Mouse (Mus musculus) Muller cell, postnatal 12 days (primary cell): ENCODE data around the gene Insrr.
"Not testable (repeated sequence)": the region's sequence is repeated elsewhere in the genome, so short reads cannot be mapped to it uniquely, and the experiment has no call there.

Experiments
- DNase-seq: peaks from one replicate; pipeline ENCODE4 v3.0.0-alpha.2; 2015; ENCODE audit errors: inconsistent ontology term

Gene Insrr

GRCm38 (mm10) chr3:87832109-87832859 lies 35.5 kb downstream of the Insrr start:
- DNase-seq, result no peak

- DNase-seq, result no peak
Measured at GRCm38 (mm10) chr3:87833482-87833881, 36.7 kb downstream of the Insrr start.

DNA sequence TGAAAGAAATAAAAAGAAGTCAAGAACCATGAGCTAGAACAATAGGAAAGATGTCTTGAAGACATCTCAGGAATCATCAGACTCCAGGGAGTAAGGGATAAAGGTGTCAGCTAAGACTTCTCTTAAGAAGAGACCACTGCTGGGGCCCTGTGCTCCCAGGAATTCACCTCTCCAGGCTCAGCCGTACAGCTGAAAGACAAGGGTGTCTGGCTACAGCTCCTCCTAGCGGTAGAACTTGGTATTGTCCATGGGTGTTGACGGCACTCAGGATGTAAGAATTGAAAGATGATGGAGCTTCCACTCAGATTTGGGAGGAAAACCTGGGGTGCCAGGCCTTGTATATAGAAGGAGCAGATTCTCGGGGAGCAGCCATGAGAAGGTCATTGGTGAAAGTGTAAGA lies 41.9 kb downstream of the Insrr start:
- peak; percentile 20 for DNase-seq

GRCm38 (mm10) chr3:87840858-87841257 lies 44.1 kb downstream of the Insrr start:
- no peak for DNase-seq

DNA sequence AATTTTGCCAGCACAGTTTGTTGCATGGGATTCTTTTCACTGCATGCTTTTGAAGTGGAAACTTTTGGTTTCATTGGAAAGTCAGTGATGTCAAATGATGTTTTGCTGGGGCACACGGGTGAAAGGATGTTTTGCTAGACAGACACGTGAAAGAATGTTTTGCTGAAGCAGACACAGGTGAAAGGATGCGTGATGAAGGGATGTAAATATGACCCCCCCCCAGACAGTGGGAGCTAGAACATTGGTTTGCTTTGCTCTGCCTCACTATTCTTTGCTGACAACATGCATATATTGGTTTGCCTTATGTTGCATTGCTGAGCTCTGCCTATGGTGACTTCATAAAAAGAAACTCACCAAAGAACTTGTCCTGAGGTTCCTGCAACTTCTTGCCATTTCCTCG lies 48.2 kb downstream of the Insrr start:
- DNase-seq, result no peak

- no peak for DNase-seq
Measured at GRCm38 (mm10) chr3:87846186-87846585, 49.4 kb downstream of the Insrr start.

GRCm38 (mm10) chr3:87846650-87847110 lies 49.9 kb downstream of the Insrr start, which contains the start of gene Sh2d2a:
Gene Sh2d2a (plus strand): TSS chr3:87846755.
- DNase-seq, result no peak

DNA sequence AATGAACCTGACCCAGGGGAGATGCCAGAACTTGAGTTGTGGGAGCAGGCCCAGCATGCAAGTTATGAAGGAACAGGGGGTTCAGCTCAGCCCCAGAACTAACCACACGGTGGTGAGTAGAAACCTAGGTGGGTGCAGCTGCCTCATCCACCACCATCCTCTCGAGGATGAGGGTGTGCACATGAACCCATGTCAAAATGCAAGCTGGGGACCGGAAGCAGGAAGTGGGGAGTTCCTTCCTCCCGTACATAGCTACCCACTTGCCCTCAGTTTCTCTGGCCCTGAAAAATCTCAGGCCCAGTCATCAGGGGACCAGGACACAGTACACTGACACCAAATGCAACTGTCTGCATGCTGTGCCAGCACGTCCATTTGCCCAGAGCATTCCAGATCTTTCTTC lies 50.9 kb downstream of the Insrr start:
- no peak for DNase-seq

DNA sequence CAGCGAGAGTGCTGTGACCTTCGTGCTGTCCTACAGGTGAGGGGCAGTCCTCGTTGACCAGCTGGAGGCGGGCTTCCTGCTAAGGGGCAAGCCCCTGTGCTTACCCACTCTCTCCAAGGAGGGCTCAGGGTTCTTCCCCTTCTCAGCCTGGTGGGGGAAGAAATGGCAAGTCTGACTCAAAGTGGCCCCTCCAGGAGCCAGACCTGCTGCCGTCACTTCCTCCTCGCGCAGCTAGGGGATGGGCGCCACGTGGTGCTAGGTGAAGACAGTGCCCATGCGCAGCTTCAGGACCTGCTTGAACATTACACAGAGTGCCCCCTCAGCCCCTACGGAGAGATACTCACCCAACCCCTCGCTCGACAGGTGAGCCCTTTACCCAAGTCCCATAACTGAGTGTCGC lies 52.4 kb downstream of the Insrr start:
- DNase-seq, result no peak

- DNase-seq, result no peak
Measured at GRCm38 (mm10) chr3:87854795-87855568, 58.2 kb downstream of the Insrr start.

DNA sequence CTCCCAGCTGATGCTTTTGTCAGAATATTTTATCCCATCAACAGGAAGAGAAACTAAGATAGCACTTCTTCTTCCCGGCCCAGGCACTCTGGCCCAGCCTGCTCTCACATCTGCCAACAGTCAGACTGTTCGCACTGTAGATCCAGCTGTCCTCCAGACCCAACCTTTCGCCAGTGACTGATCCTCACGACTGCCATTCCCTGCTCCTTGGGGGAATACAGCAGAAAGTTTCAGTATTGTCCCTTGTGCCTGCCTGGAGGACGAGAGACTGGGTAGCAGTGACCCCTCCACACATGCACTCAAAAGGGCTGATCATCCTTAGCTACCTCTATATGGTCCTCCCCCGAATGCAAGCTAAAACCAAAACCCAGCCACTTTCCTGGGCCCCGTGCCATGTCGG lies 59.2 kb downstream of the Insrr start:
- no peak for DNase-seq

DNA sequence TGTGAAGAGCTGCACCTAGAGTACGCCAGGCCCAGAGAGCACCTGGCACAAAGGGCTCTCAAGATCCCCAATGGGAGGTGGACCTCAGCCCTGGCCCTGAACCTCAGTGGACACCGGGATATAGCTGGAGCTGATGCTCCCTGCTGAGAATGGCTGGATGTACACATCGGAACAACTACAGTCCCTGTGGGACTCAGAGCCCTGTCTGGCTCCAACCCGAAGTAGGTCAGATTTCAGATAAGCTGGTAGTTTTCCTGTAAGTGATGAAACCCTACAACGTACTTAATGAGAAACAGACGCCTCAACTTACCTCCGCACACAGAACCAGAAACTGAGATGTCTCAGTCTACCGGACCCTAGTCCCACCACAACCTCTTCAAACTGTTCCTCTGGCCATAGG lies 60.9 kb downstream of the Insrr start:
- no peak for DNase-seq

DNA sequence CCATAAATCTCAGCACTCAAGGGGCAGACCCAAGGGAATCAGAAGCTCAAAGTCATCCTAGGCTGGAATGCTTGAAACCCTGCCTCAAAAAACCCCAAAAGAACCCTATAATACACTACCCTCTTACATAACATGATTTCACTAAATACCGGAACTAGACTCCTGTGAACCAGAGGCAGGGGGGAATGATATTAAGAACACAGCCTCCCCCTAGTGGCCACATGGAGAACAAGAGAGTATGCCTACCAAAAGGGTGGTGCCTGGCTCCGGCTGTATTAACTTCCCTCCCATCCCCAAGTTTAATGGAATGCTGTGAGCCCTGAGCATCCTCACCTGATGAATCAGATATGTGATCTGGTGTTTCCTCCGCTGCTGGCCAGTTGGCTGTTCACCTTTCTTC lies 63.1 kb downstream of the Insrr start:
- peak; percentile 67 for DNase-seq

DNA sequence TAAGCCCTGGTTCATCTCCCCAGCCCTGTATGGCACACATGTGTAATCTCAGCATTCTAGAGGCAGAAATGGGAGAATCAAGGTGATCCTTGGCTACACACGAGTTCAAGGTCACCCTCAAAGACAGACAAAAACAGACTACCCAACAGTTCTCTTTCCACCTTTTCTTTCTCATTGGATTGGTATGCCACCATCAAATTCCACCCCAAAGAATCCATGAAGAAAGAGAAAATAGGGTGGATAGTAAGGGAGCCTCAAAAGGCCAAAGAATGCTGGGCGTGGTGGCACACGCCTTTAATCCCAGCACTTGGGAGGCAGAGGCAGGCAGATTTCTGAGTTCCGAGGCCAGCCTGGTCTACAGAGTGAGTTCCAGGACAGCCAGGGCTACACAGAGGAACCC lies 67.4 kb downstream of the Insrr start:
- DNase-seq, result not testable (repeated sequence)
